Mouse (Mus musculus): ENCODE data around the gene Dtwd1.
"Not testable (repeated sequence)": the region's sequence is repeated elsewhere in the genome, so short reads cannot be mapped to it uniquely, and the experiment has no call there.

Dtwd1 gene

GRCm38 (mm10) chr2:126151855-126152571 is at the start of gene Dtwd1, which contains the start of gene Fam227b:
Gene Dtwd1, plus strand, starts transcription at chr2:126152141.
Gene Fam227b, minus strand, starts transcription at chr2:126152004.
- peak; percentile 95 to 98 for DNase-seq (ENCODE audit: low spot score in 2 of 2)

- no peak for DNase-seq (ENCODE audit: low spot score in 2 of 2)
These were observed 4.2 kb upstream of the Dtwd1 start for GRCm38 (mm10) chr2:126147723-126148122.

- no peak for DNase-seq (ENCODE audit: low spot score in 2 of 2)
These were observed 13.5 kb downstream of the Dtwd1 start for GRCm38 (mm10) chr2:126165277-126166018.

- no peak for DNase-seq (ENCODE audit: low spot score in 2 of 2)
These were observed 14.4 kb downstream of the Dtwd1 start for GRCm38 (mm10) chr2:126166335-126166734.

GRCm38 (mm10) chr2:126166848-126167617 is 15.1 kb downstream of the Dtwd1 start:
- DNase-seq (ENCODE audit: low spot score in 2 of 2), result no peak

GRCm38 (mm10) chr2:126171427-126171826 is 19.5 kb downstream of the Dtwd1 start:
- no peak for DNase-seq (ENCODE audit: low spot score in 2 of 2)

- DNase-seq (ENCODE audit: low spot score in 2 of 2), result no peak
These were observed 39.4 kb downstream of the Dtwd1 start for GRCm38 (mm10) chr2:126191306-126191705.

GRCm38 (mm10) chr2:126192129-126192528 is 40.2 kb downstream of the Dtwd1 start:
- no peak for DNase-seq (ENCODE audit: low spot score in 2 of 2)

GRCm38 (mm10) chr2:126195631-126196356 is 43.9 kb downstream of the Dtwd1 start:
- DNase-seq (ENCODE audit: low spot score in 2 of 2), result no peak

GRCm38 (mm10) chr2:126198971-126199370 is 47.0 kb downstream of the Dtwd1 start:
- DNase-seq (ENCODE audit: low spot score in 2 of 2), result no peak

GRCm38 (mm10) chr2:126211011-126211680 is 59.2 kb downstream of the Dtwd1 start:
- DNase-seq (ENCODE audit: low spot score in 2 of 2), result no peak

- DNase-seq (ENCODE audit: low spot score in 2 of 2), result not testable (repeated sequence)
These were observed 62.9 kb downstream of the Dtwd1 start, which contains the start of gene Gm17555 for GRCm38 (mm10) chr2:126214800-126215199. Gene Gm17555, plus strand, starts transcription at chr2:126215100.
